Mouse (Mus musculus): Measurements from ENCODE around the gene Pop5. TPM values are rescaled to one million over a fixed set of nuclear protein-coding genes. Genes with fewer than 3 reads are reported as not detected.
A peak's percentile ranks its signal among the peaks of the same experiment; 100 is the strongest.

Pop5 gene
- polyA plus RNA-seq, 1 experiment from 2014 or later = 68.1 TPM

DNA sequence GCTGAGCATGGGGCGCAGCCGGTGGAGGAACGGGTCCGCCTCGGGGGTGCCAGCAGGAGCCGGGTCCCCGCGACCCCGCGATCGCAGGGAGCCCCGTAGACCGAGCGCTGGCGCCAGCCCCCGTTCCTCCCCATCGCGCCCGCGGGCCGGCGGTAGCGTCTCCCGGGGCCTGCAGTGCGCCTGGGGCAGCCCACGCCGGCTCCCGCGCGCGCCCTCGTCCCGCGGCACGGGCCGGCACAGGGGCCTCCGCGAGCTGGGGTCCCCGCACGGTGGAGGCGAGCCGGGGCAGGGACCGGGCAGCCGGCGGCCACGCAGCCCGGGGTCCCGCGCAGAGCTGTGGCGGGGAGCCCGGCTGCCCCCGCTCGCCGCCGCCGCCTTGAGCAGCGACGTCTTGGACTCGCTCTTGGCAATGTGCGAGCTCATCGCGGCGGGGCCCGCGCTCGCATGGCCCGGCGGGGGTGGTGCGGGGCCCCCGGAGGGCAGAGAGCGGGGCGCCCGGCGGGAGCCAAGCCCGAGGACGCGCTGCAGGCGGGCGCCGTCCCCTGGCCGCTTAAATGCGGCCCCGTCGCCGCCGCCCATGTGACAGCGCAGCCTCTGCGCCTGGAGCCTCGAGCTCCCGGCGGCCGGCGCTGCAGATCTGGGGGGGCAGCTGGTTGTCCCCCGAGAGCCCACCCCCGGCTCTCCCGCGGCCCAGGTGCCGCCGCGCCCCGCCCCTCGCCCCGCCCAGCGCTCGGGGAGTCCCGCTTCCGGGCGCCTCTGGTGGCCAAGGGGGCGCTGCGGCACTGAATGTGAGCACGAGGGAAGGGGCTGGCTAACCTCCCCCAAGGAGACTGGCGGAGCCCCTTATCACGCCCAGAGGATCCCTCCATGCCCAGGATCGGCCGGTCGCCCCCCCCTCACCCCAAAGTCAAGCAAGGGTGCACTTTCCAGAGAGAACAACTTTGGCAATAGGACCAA lies 41.7 kb upstream of the Pop5 start, which contains the start of gene Cabp1:
Gene Cabp1 (minus strand): TSS at position 713 of the 957 bp plus-strand sequence.
- H3K27me3 ChIP-seq (ENCODE audit: control insufficient read depth, insufficient read depth, low read depth, low read length) = peaks cover 74% of the 10 kb centered on the region
- no peak within 1 kb of the TSS for H3K27ac ChIP-seq (ENCODE audit: low read length)
- peaks cover 7% of the 10 kb centered on the region for H3K4me1 ChIP-seq (ENCODE audit: control insufficient read depth, low read depth, low read length)
- no peaks in the 10 kb centered on the region for H3K9me3 ChIP-seq (replicated peaks; ENCODE audit: control insufficient read depth, low read length)
- no peak for ATAC-seq (ENCODE audit: low read depth)
- peak within 1 kb of the TSS; percentile 51 for H3K4me3 ChIP-seq (ENCODE audit: low read depth, low read length)
- H3K36me3 ChIP-seq (ENCODE audit: control insufficient read depth, insufficient read depth) = no peaks in the 10 kb centered on the region
- WGBS (ENCODE audit: insufficient replicate concordance) = under 1% methylated on average over 92 of the region's 116 CpGs
- H3K4me2 ChIP-seq (ENCODE audit: low read depth, low read length) = peak within 1 kb of the TSS; percentile 76
- no peak within 1 kb of the TSS for H3K9ac ChIP-seq (ENCODE audit: low read depth, low read length)

DNA sequence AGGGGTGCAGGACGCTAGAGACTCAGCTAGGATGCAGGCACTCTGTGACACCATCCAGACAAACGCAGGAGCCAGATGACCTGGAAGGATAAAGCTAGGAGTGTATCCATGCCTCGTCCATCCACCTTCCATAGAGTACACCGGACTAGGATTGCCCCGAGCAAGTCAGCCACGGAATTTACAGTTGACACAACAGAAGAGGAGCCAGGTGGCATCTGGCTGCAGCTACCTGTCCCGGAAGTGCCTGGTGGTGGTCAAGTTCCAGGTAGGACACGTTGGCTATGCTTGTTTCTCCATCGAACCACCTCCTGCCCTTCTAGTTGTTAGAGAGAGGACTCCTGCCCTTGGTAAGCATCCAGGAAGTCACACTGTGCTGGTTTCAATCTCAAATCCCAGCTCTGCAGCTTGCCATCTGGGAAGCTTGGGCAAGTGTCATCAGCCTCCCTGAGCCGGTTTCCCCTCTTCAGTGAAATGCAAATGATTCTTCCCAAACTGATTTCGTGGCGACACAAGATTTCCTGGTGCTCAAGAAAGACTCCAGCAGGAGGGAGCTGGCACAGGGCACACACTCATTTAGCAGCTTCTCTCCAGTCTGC lies 40.9 kb upstream of the Pop5 start:
- Histone ChIP-seq H3K27me3 (ENCODE audit: control insufficient read depth, insufficient read depth, low read depth, low read length) (peaks cover 66% of the 10 kb centered on the region), H3K27ac (ENCODE audit: low read length) (no peak overlapping the region), H3K4me3 (ENCODE audit: low read depth, low read length) (peak overlapping the region; percentile 51; the same call in 1 of the 2 replicates), H3K4me2 (ENCODE audit: low read depth, low read length) (peak overlapping the region; percentile 76; the same call in 1 of the 2 replicates), H3K9ac (ENCODE audit: low read depth, low read length) (no peak overlapping the region), H3K4me1 (ENCODE audit: control insufficient read depth, low read depth, low read length) (peaks cover 7% of the 10 kb centered on the region), H3K9me3 (replicated peaks; ENCODE audit: control insufficient read depth, low read length) (no peaks in the 10 kb centered on the region), H3K36me3 (ENCODE audit: control insufficient read depth, insufficient read depth) (no peaks in the 10 kb centered on the region)
- ATAC-seq (ENCODE audit: low read depth) = no peak
- 5% methylated on average over 12 of the region's 12 CpGs for WGBS (ENCODE audit: insufficient replicate concordance)

DNA sequence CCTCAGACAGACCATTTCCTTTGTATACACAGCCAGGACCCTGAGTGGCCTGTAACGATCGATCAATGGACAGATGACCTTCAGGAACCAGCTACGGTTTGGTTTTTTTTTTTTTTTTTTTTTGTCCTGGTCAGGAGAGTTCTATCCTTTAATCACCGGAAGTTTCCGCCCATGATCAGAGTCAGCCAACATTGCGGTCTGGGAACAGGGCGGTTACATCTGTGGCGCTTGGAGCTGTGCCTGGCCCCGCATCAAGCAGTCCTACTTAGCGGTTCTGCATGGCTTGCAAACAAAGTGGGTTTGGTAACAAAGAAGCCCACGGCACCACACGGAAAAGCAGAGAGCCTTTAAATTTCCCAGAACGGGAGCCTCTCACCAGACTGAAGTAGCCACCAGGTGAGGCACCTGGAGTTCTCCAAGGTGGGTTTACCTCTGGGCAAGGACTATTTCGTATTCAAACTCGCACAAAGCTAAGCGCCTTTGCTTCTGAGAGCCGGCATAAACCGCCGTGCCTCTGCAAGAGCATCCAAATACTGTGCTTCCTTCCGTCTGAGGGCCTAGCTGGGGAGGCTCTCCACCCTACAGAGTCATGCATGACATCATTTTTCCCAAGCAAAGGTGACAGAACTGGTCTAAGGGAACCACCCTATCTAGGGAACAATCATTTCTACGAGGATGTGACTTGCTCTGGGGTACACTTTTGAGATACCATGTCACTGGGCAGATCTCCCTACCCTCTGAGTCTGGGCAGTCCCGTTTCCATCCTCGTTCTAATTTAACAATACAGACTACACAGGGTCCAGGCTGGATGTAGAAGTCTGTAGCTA lies 31.7 kb upstream of the Pop5 start:
- peak overlapping the region; percentile 32; the same call in 1 of the 2 replicates for H3K4me3 ChIP-seq (ENCODE audit: low read depth, low read length)
- H3K27me3 ChIP-seq (ENCODE audit: control insufficient read depth, insufficient read depth, low read depth, low read length) = peaks cover 37% of the 10 kb centered on the region
- H3K9ac ChIP-seq (ENCODE audit: low read depth, low read length) = no peak overlapping the region
- H3K9me3 ChIP-seq (replicated peaks; ENCODE audit: control insufficient read depth, low read length) = no peaks in the 10 kb centered on the region
- H3K4me1 ChIP-seq (ENCODE audit: control insufficient read depth, low read depth, low read length) = peaks cover 5% of the 10 kb centered on the region
- H3K36me3 ChIP-seq (ENCODE audit: control insufficient read depth, insufficient read depth) = no peaks in the 10 kb centered on the region
- ATAC-seq (ENCODE audit: low read depth) = no peak
- peak overlapping the region; percentile 36 for H3K4me2 ChIP-seq (ENCODE audit: low read depth, low read length)
- WGBS (ENCODE audit: insufficient replicate concordance) = 4% methylated on average over 23 of the region's 23 CpGs
- no peak overlapping the region for H3K27ac ChIP-seq (ENCODE audit: low read length)

DNA sequence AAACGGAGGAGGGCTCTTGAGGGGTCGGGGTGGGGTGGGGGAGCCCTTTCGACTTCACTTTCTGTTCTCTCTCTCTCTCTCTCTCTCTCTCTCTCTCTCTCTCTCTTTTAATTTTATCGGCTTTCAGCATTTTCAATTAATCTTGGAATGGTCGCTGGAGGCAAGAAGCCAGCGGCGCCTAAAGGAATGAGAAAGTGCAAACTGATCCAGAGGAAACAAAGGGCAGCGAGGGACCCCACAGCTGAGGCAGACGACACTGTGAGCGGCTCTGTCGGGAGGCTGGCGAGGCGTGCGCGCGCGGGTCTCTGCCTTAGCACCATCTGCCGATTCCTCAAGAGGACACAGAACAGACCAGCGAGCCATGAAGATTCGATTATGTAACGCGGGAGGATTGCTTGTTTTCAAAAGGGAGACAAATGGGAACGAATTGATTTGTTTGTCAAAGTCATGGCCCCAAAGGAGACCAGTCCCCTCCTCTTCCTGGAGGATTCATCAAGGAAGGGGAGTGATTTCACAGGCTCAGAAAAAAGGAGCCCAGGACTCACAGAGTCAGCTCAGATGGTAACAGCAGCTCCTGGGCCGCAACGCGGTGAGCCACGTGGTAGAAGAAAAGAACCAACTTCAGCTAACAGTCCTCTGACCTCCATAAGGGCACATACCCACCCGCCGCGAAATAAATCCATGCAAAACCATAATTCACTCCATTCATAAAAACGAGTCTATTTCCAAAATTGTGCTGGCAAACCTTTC lies 30.9 kb upstream of the Pop5 start:
- no peak for ATAC-seq (ENCODE audit: low read depth)
- peak overlapping the region; percentile 32; the same call in 1 of the 2 replicates for H3K4me3 ChIP-seq (ENCODE audit: low read depth, low read length)

DNA sequence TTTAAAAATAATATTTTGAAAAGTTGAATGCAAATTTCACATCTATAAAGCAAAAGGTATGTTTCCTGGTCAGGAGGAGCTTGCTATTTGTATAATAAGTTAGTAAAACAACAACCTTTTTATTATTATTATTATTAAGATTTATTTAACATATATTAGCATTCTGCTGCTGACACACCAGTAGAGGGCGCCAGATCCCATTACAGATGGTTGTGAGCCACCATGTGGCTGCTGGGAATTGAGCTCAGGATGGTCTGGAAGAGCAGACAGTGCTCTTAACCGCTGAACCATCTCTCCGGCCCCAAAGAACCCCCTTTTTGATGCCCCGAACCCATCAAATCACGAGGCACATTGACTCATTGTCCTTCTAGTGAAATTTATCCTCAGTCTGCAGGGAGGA lies 28.4 kb upstream of the Pop5 start:
- no peaks in the 10 kb centered on the region for H3K36me3 ChIP-seq (ENCODE audit: control insufficient read depth, insufficient read depth)
- 57% methylated on average over 5 of the region's 5 CpGs for WGBS (ENCODE audit: insufficient replicate concordance)
- H3K9ac ChIP-seq (ENCODE audit: low read depth, low read length) = no peak overlapping the region
- peaks cover 5% of the 10 kb centered on the region for H3K4me1 ChIP-seq (ENCODE audit: control insufficient read depth, low read depth, low read length)
- H3K27ac ChIP-seq (ENCODE audit: low read length) = no peak overlapping the region
- H3K9me3 ChIP-seq (replicated peaks; ENCODE audit: control insufficient read depth, low read length) = no peaks in the 10 kb centered on the region
- H3K4me2 ChIP-seq (ENCODE audit: low read depth, low read length) = no peak overlapping the region
- ATAC-seq (ENCODE audit: low read depth) = no peak
- peaks cover 32% of the 10 kb centered on the region for H3K27me3 ChIP-seq (ENCODE audit: control insufficient read depth, insufficient read depth, low read depth, low read length)
- no peak overlapping the region for H3K4me3 ChIP-seq (ENCODE audit: low read depth, low read length)

More for the DNA sequence above, 30.9 kb upstream of the Pop5 start:
- H3K27me3 ChIP-seq (ENCODE audit: control insufficient read depth, insufficient read depth, low read depth, low read length) = peaks cover 37% of the 10 kb centered on the region
- 3% methylated on average over 31 of the region's 31 CpGs for WGBS (ENCODE audit: insufficient replicate concordance)
- no peak overlapping the region for H3K27ac ChIP-seq (ENCODE audit: low read length)
- H3K9ac ChIP-seq (ENCODE audit: low read depth, low read length) = no peak overlapping the region
- H3K9me3 ChIP-seq (replicated peaks; ENCODE audit: control insufficient read depth, low read length) = no peaks in the 10 kb centered on the region
- H3K4me1 ChIP-seq (ENCODE audit: control insufficient read depth, low read depth, low read length) = peaks cover 5% of the 10 kb centered on the region
- no peaks in the 10 kb centered on the region for H3K36me3 ChIP-seq (ENCODE audit: control insufficient read depth, insufficient read depth)
- peak overlapping the region; percentile 36 for H3K4me2 ChIP-seq (ENCODE audit: low read depth, low read length)

DNA sequence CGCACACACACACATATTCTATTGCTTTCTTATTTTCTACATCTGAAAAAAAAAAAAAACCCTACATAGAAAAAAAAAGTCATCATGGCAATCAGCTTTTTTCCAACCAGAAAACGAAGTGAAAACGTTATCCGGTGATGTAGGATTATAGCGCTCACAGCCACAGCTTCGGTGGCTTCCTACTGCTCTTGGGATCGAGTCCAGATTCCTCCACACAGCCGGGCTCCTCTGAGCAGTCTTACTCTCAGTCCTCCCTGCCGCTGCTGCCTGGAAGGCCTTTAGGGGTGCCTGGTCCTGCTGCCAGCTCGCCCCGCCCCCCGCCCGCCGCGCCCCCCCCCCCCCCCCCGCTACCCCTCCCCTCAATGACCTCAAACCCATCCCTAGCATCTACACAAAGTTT lies 27.7 kb upstream of the Pop5 start:
- 17% methylated on average over 15 of the region's 16 CpGs for WGBS (ENCODE audit: insufficient replicate concordance)
- Histone ChIP-seq H3K27me3 (ENCODE audit: control insufficient read depth, insufficient read depth, low read depth, low read length) (peaks cover 34% of the 10 kb centered on the region), H3K4me2 (ENCODE audit: low read depth, low read length) (no peak overlapping the region), H3K9me3 (replicated peaks; ENCODE audit: control insufficient read depth, low read length) (no peaks in the 10 kb centered on the region), H3K4me3 (ENCODE audit: low read depth, low read length) (no peak overlapping the region), H3K4me1 (ENCODE audit: control insufficient read depth, low read depth, low read length) (peaks cover 5% of the 10 kb centered on the region), H3K27ac (ENCODE audit: low read length) (no peak overlapping the region), H3K36me3 (ENCODE audit: control insufficient read depth, insufficient read depth) (no peaks in the 10 kb centered on the region), H3K9ac (ENCODE audit: low read depth, low read length) (no peak overlapping the region)
- no peak for ATAC-seq (ENCODE audit: low read depth)

DNA sequence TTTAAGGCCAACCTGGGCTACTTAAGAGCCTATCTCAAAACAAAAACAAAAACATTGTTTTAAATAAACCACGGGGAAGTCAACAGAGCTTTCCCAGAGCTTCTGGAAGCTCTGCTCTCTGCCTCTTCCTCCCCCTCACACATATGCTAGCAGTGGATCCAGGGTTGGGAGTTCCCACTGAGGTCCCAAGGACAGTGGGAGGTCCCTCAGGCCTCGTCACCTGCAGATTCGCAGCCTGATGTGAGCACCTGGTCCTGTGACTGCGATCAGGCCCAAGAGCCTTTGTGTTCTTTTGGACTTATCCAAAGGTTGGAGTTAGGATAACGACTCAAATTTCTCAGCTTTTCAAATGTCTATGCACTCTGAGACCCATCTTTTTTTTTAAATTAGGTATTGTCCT lies 27.0 kb upstream of the Pop5 start:
- Histone ChIP-seq H3K9ac (ENCODE audit: low read depth, low read length) (no peak overlapping the region), H3K27me3 (ENCODE audit: control insufficient read depth, insufficient read depth, low read depth, low read length) (peaks cover 34% of the 10 kb centered on the region), H3K36me3 (ENCODE audit: control insufficient read depth, insufficient read depth) (no peaks in the 10 kb centered on the region), H3K27ac (ENCODE audit: low read length) (no peak overlapping the region), H3K4me2 (ENCODE audit: low read depth, low read length) (no peak overlapping the region), H3K4me3 (ENCODE audit: low read depth, low read length) (no peak overlapping the region), H3K9me3 (replicated peaks; ENCODE audit: control insufficient read depth, low read length) (no peaks in the 10 kb centered on the region), H3K4me1 (ENCODE audit: control insufficient read depth, low read depth, low read length) (peaks cover 5% of the 10 kb centered on the region)
- ATAC-seq (ENCODE audit: low read depth) = no peak
- WGBS (ENCODE audit: insufficient replicate concordance) = 55% methylated on average over 5 of the region's 5 CpGs

DNA sequence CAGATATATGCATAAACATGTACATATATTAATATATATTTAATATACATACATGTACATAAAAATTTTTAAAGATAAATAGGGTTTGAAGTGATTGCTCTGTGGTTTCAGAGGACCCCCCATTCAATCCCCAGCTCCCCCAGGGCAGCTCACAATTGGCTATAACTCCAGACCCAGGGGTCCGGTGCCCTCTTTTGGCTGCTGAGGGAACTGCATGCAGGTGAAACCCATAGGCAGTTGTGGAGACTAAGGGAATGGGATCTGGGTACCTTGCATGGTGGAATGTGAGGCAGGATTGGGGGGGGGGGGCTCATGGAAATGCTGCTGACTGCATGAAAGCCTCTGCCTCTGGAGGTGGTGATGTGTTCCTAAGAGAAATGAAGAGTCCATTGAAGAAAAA lies 25.3 kb upstream of the Pop5 start:
- Histone ChIP-seq H3K4me2 (ENCODE audit: low read depth, low read length) (no peak overlapping the region), H3K9ac (ENCODE audit: low read depth, low read length) (no peak overlapping the region), H3K4me1 (ENCODE audit: control insufficient read depth, low read depth, low read length) (no peaks in the 10 kb centered on the region), H3K27ac (ENCODE audit: low read length) (no peak overlapping the region), H3K27me3 (ENCODE audit: control insufficient read depth, insufficient read depth, low read depth, low read length) (peaks cover 30% of the 10 kb centered on the region), H3K36me3 (ENCODE audit: control insufficient read depth, insufficient read depth) (no peaks in the 10 kb centered on the region), H3K4me3 (ENCODE audit: low read depth, low read length) (no peak overlapping the region), H3K9me3 (replicated peaks; ENCODE audit: control insufficient read depth, low read length) (no peaks in the 10 kb centered on the region)
- ATAC-seq (ENCODE audit: low read depth) = no peak
- WGBS (ENCODE audit: insufficient replicate concordance) = 10% methylated on average over 1 of the region's 1 CpGs

All from liver, embryonic 16.5 days (tissue).